Mouse (Mus musculus): ENCODE results near the gene Hoxc13. TPM values are rescaled to one million over a fixed set of nuclear protein-coding genes. Genes with fewer than 3 reads are reported as not detected.
A peak's percentile ranks its signal among the peaks of the same experiment; 100 is the strongest.

Hoxc13 gene
- polyA plus RNA-seq, 2 experiments from 2014 or later, result not detected

DNA sequence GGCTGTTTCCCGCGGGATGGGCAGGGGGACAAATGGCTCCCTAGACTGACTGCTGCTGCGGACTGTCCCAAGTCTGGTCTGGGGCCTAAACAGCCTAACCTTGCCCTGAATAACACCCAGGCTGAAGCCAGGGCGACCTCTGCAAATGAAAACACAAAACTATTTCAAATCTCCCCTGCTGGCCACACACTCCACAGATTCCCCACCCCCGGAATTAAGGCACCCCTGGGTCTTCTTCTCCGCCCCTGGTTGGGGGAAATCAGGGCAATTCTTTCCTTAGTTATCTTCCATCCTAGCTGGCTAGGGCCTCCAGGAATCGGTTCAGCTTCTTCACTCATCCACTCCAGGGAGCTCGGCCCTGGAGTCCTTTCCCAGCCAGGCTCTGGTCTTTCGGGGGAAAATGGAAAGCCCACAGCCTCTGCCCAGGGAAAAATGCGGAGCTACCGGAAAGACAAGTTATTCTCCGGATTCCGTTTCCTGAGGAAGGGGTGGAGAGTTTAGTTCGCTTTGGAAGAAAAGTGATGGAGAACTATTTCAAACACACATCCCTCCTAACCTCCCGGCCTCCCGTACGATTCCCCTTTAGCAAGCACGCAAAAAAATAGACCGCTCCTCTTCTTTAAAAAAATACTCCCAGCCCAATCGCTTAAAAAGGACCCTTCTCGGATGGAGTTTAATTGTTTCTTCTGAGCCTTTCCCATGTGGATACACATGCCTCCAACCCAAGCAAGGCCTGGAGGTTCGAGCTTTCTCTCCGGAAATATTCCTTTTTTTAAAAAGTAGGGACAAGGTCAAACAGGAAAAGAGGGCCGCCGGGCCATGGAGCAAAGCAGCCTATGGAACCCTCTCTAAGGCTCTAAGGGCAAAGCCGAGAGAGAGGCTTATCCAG is 44.3 kb downstream of the Hoxc13 start:
- no peak for ATAC-seq

DNA sequence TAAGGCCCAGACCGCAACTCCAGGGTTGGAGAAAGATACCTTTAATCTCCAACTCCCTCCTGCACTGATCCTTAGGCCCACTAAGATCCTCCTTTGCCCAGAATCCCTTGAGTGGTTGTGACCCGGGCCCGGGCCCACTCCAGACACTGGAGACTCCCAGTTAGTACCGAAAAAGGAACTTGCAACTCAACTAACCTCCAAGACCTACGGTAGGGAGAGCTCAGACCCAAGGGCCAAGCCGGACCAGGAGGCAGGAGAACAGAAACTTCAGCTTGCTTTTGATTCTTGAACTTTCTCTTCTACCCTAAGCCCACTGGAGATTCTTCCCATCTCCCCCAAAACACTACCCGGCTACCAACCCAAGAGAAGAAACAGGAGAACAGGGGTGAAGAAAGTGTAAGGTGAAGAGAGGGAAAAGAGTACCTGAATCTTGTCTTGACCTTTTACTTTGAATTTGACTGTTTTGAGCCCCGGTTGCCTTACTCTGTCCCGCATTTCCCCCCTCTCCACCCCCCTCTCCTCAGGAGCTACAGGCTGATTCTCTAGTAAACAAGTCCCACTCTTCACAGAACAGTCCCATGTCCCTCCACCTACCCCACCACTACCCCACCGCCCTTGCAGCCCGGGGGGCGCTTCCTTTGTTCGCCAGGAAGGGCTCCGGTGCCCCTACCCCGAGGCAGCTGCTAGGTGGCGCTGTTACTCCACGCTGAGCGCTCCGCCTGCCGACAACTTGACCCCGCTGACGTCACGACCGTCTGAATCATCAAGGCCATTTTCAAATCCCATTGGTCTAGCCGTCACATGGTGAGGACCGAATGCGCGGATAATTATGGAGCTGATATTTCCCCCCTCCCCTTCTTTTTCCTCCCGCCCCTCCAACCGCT is 45.2 kb downstream of the Hoxc13 start:
- ATAC-seq, result peak; percentile 44

DNA sequence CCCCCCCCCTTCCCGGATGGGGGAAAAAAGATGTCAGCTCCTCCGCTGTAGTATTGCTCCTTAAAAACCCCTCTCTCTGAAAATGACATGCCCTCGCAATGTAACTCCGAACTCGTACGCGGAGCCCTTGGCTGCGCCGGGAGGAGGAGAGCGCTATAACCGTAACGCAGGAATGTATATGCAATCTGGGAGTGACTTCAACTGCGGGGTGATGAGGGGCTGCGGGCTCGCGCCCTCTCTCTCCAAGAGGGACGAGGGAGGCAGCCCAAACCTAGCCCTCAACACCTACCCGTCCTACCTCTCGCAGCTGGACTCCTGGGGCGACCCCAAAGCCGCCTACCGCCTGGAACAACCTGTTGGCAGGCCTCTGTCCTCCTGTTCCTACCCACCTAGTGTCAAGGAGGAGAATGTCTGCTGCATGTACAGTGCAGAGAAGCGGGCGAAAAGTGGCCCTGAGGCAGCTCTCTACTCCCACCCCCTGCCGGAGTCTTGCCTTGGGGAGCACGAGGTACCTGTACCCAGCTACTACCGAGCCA is 45.9 kb downstream of the Hoxc13 start, which contains the start of gene Hoxc10:
Hoxc10 (plus strand) TSS at position 21 of the 536 bp plus-strand sequence.
- ATAC-seq, result no peak

DNA sequence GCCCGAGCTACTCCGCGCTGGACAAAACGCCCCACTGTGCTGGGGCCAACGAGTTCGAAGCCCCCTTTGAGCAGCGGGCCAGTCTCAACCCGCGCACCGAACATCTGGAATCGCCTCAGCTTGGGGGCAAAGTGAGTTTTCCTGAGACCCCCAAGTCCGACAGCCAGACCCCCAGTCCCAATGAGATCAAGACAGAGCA is 46.3 kb downstream of the Hoxc13 start, which contains the start of gene Hoxc5:
Hoxc5 (plus strand) TSS at position 132 of the 199 bp plus-strand sequence.
- ATAC-seq, result no peak

DNA sequence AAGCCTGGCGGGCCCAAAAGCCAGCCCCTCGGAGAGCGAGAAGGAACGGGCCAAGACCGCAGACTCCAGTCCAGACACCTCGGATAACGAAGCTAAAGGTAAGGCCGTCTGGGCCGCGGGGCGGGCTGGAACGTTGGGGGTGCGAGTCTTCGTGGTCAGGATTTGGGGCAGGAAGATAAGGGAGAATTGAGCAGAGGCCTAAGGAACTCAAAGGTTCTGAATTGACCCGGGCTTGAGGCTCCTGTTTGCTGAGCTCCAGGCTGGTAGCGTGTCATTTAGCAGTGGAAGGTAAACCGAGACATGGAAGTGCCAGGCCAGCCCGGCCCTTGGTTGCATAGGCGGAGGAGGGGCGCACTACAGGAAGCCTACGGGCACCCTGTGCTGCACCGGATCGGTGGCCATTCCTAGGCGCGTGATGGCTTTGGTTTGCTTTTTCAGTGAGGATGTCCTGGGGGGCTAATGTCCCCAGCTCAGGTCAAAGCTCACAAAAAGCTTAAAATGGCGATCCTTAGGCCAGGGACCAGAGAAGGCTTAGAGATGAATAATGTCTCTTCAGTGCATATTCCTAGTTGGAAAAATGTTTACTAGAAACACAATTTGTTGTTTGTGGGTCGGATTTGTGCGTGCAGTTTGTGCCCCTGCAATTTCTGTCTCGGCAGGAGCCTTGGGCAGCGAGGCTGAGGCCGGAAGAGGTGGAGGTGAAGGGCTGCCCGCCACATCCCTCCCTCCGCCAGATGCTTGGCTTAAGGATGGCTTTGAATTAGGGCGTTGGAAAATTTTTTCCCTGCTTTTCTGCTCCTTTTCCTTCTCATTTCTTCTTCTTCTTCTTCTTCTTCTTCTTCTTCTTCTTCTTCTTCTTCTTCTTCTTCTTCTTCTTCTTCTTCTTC is 46.9 kb downstream of the Hoxc13 start:
- no peak for ATAC-seq

DNA sequence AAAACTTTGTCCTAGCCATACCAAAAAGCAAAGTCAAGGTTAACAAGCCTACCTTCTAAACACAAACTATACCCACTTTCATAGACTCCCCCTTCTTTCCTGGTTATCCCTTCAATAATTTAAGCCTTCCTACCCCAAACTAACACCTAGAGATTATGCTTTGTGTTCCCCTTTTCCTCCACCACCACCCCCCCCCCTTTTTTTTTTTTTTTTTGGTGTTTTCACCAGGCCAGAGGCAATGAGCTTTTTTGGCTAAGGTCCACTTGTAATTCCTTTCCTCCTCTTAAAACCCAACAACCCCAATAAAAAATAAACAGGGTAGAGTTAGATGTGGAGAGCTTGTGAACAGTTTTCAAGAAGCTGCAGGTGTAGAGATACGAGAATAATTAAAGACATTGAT is 48.4 kb downstream of the Hoxc13 start:
- no peak for ATAC-seq

DNA sequence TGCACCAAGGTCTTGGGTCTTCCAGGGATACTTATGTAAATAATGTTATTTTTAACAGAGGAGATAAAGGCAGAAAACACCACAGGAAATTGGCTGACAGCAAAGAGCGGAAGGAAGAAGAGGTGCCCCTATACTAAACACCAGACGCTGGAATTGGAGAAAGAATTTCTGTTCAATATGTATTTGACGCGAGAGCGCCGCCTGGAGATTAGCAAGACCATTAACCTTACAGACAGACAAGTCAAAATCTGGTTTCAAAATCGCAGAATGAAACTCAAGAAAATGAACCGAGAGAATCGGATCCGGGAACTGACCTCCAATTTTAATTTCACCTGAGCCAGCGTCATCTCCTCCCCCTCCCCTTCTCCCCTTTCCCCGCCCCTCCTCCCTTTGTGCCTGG is 49.8 kb downstream of the Hoxc13 start:
- no peak for ATAC-seq

DNA sequence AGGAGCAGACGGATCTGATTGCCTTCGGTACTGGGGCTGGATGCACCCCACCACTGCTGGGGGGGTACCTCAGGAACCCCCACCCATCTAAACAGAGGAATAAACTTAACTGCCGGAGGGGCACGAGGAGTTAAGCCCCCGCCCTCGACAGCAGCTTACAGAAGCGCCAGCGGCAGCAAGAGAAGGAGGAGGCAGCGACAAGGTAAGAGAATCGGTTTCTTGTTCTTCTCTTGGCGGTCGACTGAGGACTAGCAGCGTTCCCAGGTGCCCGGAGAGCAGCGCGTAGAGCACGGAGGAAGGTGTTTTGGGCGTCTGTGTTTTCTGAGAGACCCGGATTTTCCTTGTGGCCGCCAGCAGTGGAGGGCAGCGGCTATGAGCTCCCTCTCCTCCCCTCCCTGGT is 51.4 kb downstream of the Hoxc13 start:
- no peak for ATAC-seq

DNA sequence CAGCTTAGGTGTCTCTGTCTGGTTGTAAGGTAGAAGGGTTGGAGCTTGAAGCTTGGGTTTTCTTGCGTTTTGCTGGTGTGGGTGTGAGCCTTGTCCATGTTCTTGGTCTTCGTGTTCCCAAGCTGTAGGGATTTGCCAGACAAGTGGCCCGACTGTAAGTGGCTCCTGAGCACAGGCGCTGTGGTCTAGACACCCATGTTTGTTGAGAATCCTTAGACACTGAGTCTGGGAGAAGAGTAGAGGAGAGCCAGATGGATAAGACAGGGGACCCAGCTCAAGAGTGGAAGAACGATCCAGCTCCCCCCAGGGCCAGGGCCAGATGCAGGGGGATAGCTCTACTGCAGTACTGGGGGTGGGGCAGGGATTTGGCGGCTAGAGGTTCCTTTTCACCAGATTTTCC is 51.9 kb downstream of the Hoxc13 start:
- no peak for ATAC-seq

DNA sequence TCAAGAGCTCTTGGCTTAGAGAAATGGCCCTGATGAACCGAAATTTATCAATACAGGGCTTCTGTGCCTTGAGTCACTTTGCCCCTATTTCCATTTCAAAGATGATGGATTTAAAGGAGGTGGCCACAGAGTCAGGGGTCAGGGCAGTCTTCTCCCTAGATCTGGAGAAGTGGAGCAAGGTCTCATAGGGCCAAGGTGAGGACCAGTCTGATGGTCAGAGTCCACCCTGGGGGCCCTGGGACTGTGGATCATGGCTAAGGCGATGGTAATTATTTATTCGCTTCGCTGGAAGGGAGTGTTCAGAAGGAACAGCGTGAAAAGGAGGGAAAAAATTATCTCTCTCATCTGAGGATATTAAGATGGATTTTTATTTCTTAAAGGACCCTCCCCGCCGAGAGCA is 54.1 kb downstream of the Hoxc13 start:
- no peak for ATAC-seq

DNA sequence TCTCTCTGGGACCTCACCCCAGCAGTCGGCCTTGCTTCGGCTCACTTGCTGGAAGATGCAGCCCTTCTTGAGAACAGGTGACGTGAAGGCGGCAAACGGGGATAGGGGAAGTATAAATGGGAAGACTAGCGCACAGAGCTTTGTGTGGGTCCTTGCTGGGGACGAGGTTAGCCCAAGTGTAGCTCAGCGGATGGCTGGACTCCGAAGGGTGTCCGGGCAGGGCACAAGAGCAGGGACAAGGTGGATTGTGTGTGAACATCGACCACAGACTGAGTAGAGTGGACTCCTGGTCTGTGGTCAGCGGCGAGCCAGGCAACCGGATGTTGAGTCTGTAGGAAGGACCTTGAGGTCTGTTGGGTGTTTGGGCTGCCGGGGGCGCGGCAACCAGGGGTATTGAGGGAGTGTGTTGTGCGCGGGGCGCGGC is 54.8 kb downstream of the Hoxc13 start:
- ATAC-seq, result no peak

DNA sequence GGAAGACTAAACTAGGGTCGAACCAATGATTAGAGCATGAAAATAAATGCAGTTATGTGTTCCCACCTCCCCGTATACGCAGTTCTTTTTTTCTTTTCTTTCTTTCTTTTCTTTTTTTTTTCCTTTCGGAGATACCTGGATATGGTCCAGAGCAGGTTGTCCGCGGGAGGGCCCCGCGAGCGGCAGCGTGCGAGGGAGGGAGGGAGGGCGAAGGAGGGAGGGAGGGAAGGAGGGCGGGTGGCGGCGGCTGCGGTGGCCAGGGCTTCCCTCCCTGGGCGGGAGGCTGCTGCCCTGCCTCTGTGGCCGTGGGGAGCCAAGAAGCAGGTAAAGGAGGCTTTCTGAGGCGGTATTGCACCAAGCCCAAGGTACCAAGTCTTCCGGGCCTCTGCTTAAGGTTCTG is 55.3 kb downstream of the Hoxc13 start, which contains the start of gene Hoxc9:
Hoxc9 (plus strand) TSS at position 269 of the 400 bp plus-strand sequence.
- ATAC-seq, result no peak

DNA sequence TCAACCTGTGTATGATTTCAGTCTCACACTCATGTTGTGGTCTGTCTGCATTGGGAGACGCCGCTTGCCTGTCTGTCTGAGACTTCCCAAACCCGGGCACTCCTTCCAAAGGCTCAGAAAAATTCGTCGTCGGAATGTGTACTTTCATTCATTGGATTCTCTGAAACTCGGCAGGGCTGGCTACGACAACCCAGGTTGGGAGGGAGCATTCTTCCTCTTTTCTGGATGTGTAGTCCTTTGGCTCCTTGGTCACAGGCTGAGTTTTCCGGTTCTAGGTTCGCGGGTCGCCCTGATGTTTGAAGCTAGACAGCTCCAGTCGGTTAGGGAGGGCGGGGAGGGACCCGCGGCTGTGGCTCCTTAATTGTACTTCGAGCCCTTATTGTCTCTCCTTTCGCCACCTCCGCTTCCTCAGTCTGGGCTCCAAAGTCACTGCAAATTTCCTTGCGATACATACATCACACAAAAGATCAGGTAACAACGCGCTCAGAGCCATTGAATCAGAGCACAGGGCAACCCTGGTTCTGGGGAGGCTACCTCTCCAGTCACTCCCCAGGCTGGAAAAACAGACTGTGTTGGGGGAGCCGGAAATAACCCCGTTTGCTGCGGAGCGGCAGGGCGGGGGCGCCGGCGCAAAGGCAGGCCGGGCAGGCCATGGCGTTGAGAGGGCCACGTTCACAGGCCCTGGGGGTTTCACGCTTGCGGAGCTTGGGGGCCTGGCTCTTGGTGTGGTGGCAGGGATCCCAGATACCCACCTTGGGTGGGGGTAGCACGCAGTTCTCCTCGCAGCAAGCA is 55.9 kb downstream of the Hoxc13 start:
- peak; percentile 49 for ATAC-seq

DNA sequence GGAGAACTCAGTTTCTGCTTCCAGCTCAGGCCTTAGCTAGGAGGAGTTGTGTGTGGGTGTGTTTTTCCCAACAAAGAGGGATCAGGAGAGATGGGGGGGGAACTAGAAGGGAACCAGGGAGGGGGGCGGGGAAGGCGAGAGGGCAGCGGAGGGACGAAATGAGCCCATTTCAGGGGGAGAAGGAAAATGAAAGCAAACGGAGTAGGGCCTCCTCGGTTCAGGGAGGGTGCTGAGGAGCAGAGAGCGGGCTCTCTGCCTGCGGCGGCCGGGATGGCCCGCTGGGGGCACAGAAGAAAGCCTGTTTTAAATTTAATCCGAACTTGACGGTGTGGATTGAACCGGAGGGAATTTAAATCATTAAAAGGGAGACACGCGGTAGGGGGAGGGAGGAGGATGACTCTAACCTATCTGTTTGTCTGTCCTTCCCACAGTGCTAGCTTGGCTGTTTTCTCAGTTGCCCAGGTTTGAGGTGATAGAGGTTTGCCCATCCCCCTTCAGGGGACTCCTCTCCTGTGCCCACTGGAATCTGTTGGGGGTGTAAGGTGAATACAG is 56.6 kb downstream of the Hoxc13 start:
- peak; percentile 17 for ATAC-seq

Other genes starting within 250 kb of the Hoxc13 start
- gene Atp5g2, start 248.8 kb upstream of the Hoxc13 start, polyA plus RNA-seq (2017; shearing (Covaris generic)), result 100 to 1,000 TPM in 1 of 2 experiments, 10 to 100 TPM in 1; 48.2 to 100 TPM
- gene Calcoco1, start 198.9 kb upstream of the Hoxc13 start, polyA plus RNA-seq (2017; shearing (Covaris generic)), result 10 to 100 TPM; 26.1 to 39.2 TPM
- gene Hoxc12, start 15.7 kb downstream of the Hoxc13 start, polyA plus RNA-seq (2017; shearing (Covaris generic)), result not detected
- not detected for gene Hoxc11, start 33.3 kb downstream of the Hoxc13 start, polyA plus RNA-seq (2017; shearing (Covaris generic))
- gene Hoxc10, start 45.7 kb downstream of the Hoxc13 start, polyA plus RNA-seq (2017; shearing (Covaris generic)), result not detected
- gene Hoxc5, start 46.3 kb downstream of the Hoxc13 start, polyA plus RNA-seq (2017; shearing (Covaris generic)), result not detected
- not detected for gene Hoxc9, start 55.3 kb downstream of the Hoxc13 start, polyA plus RNA-seq (2017; shearing (Covaris generic))
- gene Hoxc8, start 69.5 kb downstream of the Hoxc13 start, polyA plus RNA-seq (2017; shearing (Covaris generic)), result under 1 TPM in 1 of 2 experiments, not detected in 1; 0.15 TPM
- not detected for gene Hoxc6, start 77.2 kb downstream of the Hoxc13 start, polyA plus RNA-seq (2017; shearing (Covaris generic))
- gene Hoxc4, start 97.8 kb downstream of the Hoxc13 start, polyA plus RNA-seq (2017; shearing (Covaris generic)), result not detected
- gene Smug1, start 246.0 kb downstream of the Hoxc13 start, polyA plus RNA-seq (2017; shearing (Covaris generic)), result 1 to 10 TPM; 4.0 to 5.8 TPM

All from activated CD4-positive, CD25-positive, alpha-beta regulatory T cell, adult 4 months (primary cell).